Mouse (Mus musculus): ENCODE measurements around the gene Tmem192. TPM values are rescaled to one million over a fixed set of nuclear protein-coding genes. Genes with fewer than 3 reads are reported as not detected.

Tmem192 gene
- total and polyA plus RNA-seq, 3 experiments = 6.3 to 24.9 TPM; not detected in 1

DNA sequence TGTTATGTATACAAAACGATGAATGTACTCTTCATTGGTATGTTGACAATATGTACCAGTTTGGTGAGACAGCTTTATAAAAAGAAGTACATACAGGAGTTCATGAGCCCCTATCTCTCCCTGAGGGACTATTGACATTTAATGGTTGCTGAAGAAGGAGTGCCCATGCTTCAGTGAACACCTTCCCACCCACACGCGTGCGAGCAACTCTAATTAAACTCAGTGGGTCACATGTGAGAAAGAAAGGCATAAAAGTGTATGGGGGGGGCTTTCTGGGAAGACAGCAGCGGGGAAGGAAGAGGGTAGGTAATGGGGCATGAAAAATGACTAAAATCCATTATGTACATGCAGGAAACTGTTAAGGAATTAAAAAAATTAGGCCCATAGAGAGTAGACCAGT lies 30.2 kb upstream of the Tmem192 start:
- H3K4me1 ChIP-seq (ENCODE audit: control insufficient read depth in 1 of 2, insufficient read depth in 2 of 2, low read length in 2 of 2) = no peaks in the 10 kb centered on the region
- H3K36me3 ChIP-seq (ENCODE audit: control insufficient read depth in 1 of 2, insufficient read depth in 2 of 2, low read length in 2 of 2) = no peaks in the 10 kb centered on the region
- H3K9me3 ChIP-seq (replicated peaks; ENCODE audit: insufficient read depth, low read length) = no peaks in the 10 kb centered on the region
- H3K27ac ChIP-seq (ENCODE audit: control insufficient read depth, low read depth, low read length) = no peak overlapping the region
- H3K9ac ChIP-seq (ENCODE audit: control insufficient read depth, low read depth, low read length, poor library complexity, severe bottlenecking) = no peak overlapping the region
- H3K79me2 ChIP-seq (ENCODE audit: control insufficient read depth, insufficient read depth, low read length, poor library complexity) = no peaks in the 10 kb centered on the region
- no peak for DNase-seq (ENCODE audit: low read depth, low spot score)
- no peaks in the 10 kb centered on the region for H3K27me3 ChIP-seq (ENCODE audit: control insufficient read depth in 1 of 2, insufficient read depth in 2 of 2, low read length in 2 of 2)
- TF ChIP-seq MAFK (IDR thresholded peaks at IDR 0.05; ENCODE audit: borderline replicate concordance, low read depth, low read length) = no peak
- no peak for TF ChIP-seq HCFC1 (IDR thresholded peaks at IDR 0.05; ENCODE audit: low read depth, low read length)
- no peak for TF ChIP-seq GATA1 (IDR thresholded peaks at IDR 0.05; ENCODE audit: low read depth, low read length)
- TF ChIP-seq KAT2A (conservative IDR thresholded peaks at IDR 0.05; ENCODE audit: low read depth, low read length) = no peak
- no peak for TF ChIP-seq TAL1 (IDR thresholded peaks at IDR 0.05; ENCODE audit: low read length)
- TF ChIP-seq BHLHE40 (IDR thresholded peaks at IDR 0.05; ENCODE audit: borderline replicate concordance, low read depth, low read length) = no peak
- no peak for TF ChIP-seq ELF1 (IDR thresholded peaks at IDR 0.05; ENCODE audit: low read depth, low read length)
- TF ChIP-seq SMC3 (IDR thresholded peaks at IDR 0.05; ENCODE audit: low read depth, low read length) = no peak
- TF ChIP-seq MYB (IDR thresholded peaks at IDR 0.05; ENCODE audit: low read depth, low read length) = no peak
- no peak for TF ChIP-seq CTCF (IDR thresholded peaks at IDR 0.05 in 2 of 3, conservative IDR thresholded peaks at IDR 0.05 in 1 of 3; ENCODE audit: control insufficient read depth in 1 of 3, insufficient read depth in 1 of 3, low read depth in 2 of 3, low read length in 3 of 3, poor library complexity in 1 of 3, severe bottlenecking in 1 of 3)
- TF ChIP-seq USF2 (IDR thresholded peaks at IDR 0.05; ENCODE audit: borderline replicate concordance in 1 of 2, insufficient read depth in 1 of 2, low read depth in 1 of 2, low read length in 2 of 2) = no peak
- TF ChIP-seq E2F4 (IDR thresholded peaks at IDR 0.05; ENCODE audit: borderline replicate concordance, low read depth, low read length) = no peak
- no peak for TF ChIP-seq RAD21 (IDR thresholded peaks at IDR 0.05; ENCODE audit: low read depth, low read length)
- TF ChIP-seq POLR2A (IDR thresholded peaks at IDR 0.05; ENCODE audit: control insufficient read depth in 1 of 2, insufficient read depth in 1 of 2, low read depth in 1 of 2, low read length in 2 of 2, poor library complexity in 1 of 2) = no peak
- no peak for TF ChIP-seq NRF1 (IDR thresholded peaks at IDR 0.05; ENCODE audit: insufficient read depth, low read depth, low read length, poor library complexity, severe bottlenecking)
- TF ChIP-seq UBTF (IDR thresholded peaks at IDR 0.05; ENCODE audit: borderline replicate concordance, insufficient read depth, low read depth, low read length) = no peak
- TF ChIP-seq ZKSCAN1 (IDR thresholded peaks at IDR 0.05; ENCODE audit: low read depth, low read length) = no peak
- no peak for TF ChIP-seq SIN3A (IDR thresholded peaks at IDR 0.05; ENCODE audit: low read length)
- TF ChIP-seq POLR2AphosphoS2 (IDR thresholded peaks at IDR 0.05; ENCODE audit: low read length) = no peak
- H3K4me3 ChIP-seq (ENCODE audit: control insufficient read depth in 1 of 2, insufficient read depth in 1 of 2, low read depth in 2 of 2, low read length in 2 of 2) = no peak overlapping the region

GRCm38 (mm10) chr8:64923329-64923728 lies 23.7 kb upstream of the Tmem192 start:
- no peaks in the 10 kb centered on the region for H3K4me1 ChIP-seq (ENCODE audit: control insufficient read depth in 1 of 2, insufficient read depth in 2 of 2, low read length in 2 of 2)
- no peaks in the 10 kb centered on the region for H3K36me3 ChIP-seq (ENCODE audit: control insufficient read depth in 1 of 2, insufficient read depth in 2 of 2, low read length in 2 of 2)
- H3K9me3 ChIP-seq (replicated peaks; ENCODE audit: insufficient read depth, low read length) = no peaks in the 10 kb centered on the region
- H3K4me3 ChIP-seq (ENCODE audit: control insufficient read depth in 1 of 2, insufficient read depth in 1 of 2, low read depth in 2 of 2, low read length in 2 of 2) = no peak overlapping the region
- TF ChIP-seq UBTF (IDR thresholded peaks at IDR 0.05; ENCODE audit: borderline replicate concordance, insufficient read depth, low read depth, low read length) (no peak), MEF2A (IDR thresholded peaks at IDR 0.05; ENCODE audit: extremely low read depth, insufficient replicate concordance, low read depth, low read length, poor library complexity, severe bottlenecking) (no peak), MYB (IDR thresholded peaks at IDR 0.05; ENCODE audit: low read depth, low read length) (no peak), RAD21 (IDR thresholded peaks at IDR 0.05; ENCODE audit: low read depth, low read length) (no peak), ZNF384 (IDR thresholded peaks at IDR 0.05; ENCODE audit: low read depth, low read length) (no peak), KAT2A (conservative IDR thresholded peaks at IDR 0.05; ENCODE audit: low read depth, low read length) (no peak), CHD2 (IDR thresholded peaks at IDR 0.05; ENCODE audit: low read length) (no peak), ELF1 (IDR thresholded peaks at IDR 0.05; ENCODE audit: low read depth, low read length) (no peak), E2F4 (IDR thresholded peaks at IDR 0.05; ENCODE audit: borderline replicate concordance, low read depth, low read length) (no peak), ZMIZ1 (IDR thresholded peaks at IDR 0.05; ENCODE audit: low read depth, low read length) (no peak), NRF1 (IDR thresholded peaks at IDR 0.05; ENCODE audit: insufficient read depth, low read depth, low read length, poor library complexity, severe bottlenecking) (no peak), SIN3A (IDR thresholded peaks at IDR 0.05; ENCODE audit: low read length) (no peak), GATA1 (IDR thresholded peaks at IDR 0.05; ENCODE audit: low read depth, low read length) (no peak), POLR2AphosphoS5 (IDR thresholded peaks at IDR 0.05; ENCODE audit: borderline replicate concordance, low read depth, low read length) (no peak), EP300 (IDR thresholded peaks at IDR 0.05; ENCODE audit: low read depth in 1 of 2, low read length in 2 of 2) (no peak), ETS1 (IDR thresholded peaks at IDR 0.05; ENCODE audit: low read depth, low read length) (no peak), POLR2A (IDR thresholded peaks at IDR 0.05; ENCODE audit: control insufficient read depth in 1 of 2, insufficient read depth in 1 of 2, low read depth in 1 of 2, low read length in 2 of 2, poor library complexity in 1 of 2) (no peak), POLR2AphosphoS2 (IDR thresholded peaks at IDR 0.05; ENCODE audit: low read length) (no peak)
- H3K27me3 ChIP-seq (ENCODE audit: control insufficient read depth in 1 of 2, insufficient read depth in 2 of 2, low read length in 2 of 2) = no peaks in the 10 kb centered on the region
- DNase-seq (ENCODE audit: low read depth, low spot score) = no peak
- H3K79me2 ChIP-seq (ENCODE audit: control insufficient read depth, insufficient read depth, low read length, poor library complexity) = no peaks in the 10 kb centered on the region
- no peak overlapping the region for H3K27ac ChIP-seq (ENCODE audit: control insufficient read depth, low read depth, low read length)
- H3K9ac ChIP-seq (ENCODE audit: control insufficient read depth, low read depth, low read length, poor library complexity, severe bottlenecking) = no peak overlapping the region
